Mouse (Mus musculus) heart, adult 2 months (tissue): ENCODE results near the gene Pcolce. TPM values are rescaled to one million over a fixed set of nuclear protein-coding genes. Genes with fewer than 3 reads are reported as not detected.

Source experiments
- DNase-seq, 2 experiments: peaks; one replicate each; pipeline ENCODE4 v3.0.0; 2021
- H3K27ac ChIP-seq: fragments of 200-600 bp; 2 replicates; pipeline ENCODE4 v1.8.1; 2022
- H3K27me3 ChIP-seq: fragments of 200-500 bp; 2 replicates; pipeline ENCODE4 v1.6.1; 2012; ENCODE audit warnings: mild to moderate bottlenecking, low read length, inconsistent platforms, mixed read lengths; ENCODE audit not compliant: control insufficient read depth, insufficient read depth
- H3K36me3 ChIP-seq: fragments of 200-500 bp; 2 replicates; pipeline ENCODE4 v1.6.1; 2012; ENCODE audit warnings: low read length, inconsistent platforms; ENCODE audit not compliant: control insufficient read depth, insufficient read depth
- H3K4me1 ChIP-seq: fragments of 200-500 bp; 2 replicates; pipeline ENCODE4 v1.6.1; 2011; ENCODE audit warnings: low read length; ENCODE audit not compliant: control insufficient read depth, insufficient read depth
- H3K4me3 ChIP-seq: fragments of 200-600 bp; 2 replicates; pipeline ENCODE4 v1.8.1; 2022
- H3K79me2 ChIP-seq: fragments of 200-500 bp; replicated peaks from 2 replicates; pipeline ENCODE4 v1.6.1; 2012; ENCODE audit warnings: mild to moderate bottlenecking, inconsistent platforms, low read length, moderate library complexity, mixed read lengths; ENCODE audit not compliant: control insufficient read depth, insufficient read depth
- H3K9ac ChIP-seq: fragments of 200-500 bp; 2 replicates; pipeline ENCODE4 v1.6.1; 2012; ENCODE audit warnings: low read depth, mild to moderate bottlenecking, control low read depth, inconsistent platforms, low read length, mixed read lengths
- CTCF ChIP-seq: fragments of 200-600 bp; IDR thresholded peaks from 2 replicates; pipeline ENCODE4 v1.8.1; 2022; ENCODE audit warnings: antibody characterized with exemption, mild to moderate bottlenecking, moderate library complexity
- EP300 ChIP-seq: fragments of 200-500 bp; IDR thresholded peaks from 2 replicates; pipeline ENCODE4 v1.6.1; 2011; ENCODE audit warnings: low read depth, low read length, control low read depth; ENCODE audit not compliant: insufficient read depth
- POLR2A ChIP-seq: fragments of 200-500 bp; IDR thresholded peaks from 2 replicates; pipeline ENCODE4 v1.6.1; 2011; ENCODE audit warnings: mild to moderate bottlenecking, low read depth, low read length, control low read depth; ENCODE audit not compliant: insufficient read depth
- WGBS: fragments of 180-500 bp; shearing (Covaris S2); methylation state at CpG from one replicate; pipeline ENCODE4 v1.1.7; 2018; 5-methylcytosine and 5-hydroxymethylcytosine counted together
- intact Hi-C: fragments of 180-260 bp; cut with DNase I; formaldehyde crosslinking; loops from one replicate; pipeline ENCODE4 v1.15.1; 2025
- polyA plus RNA-seq: library from polyadenylated mRNA; depleted of rRNA; stranded (reverse); fragments of >200 nt; gene quantifications from 2 replicates; pipeline ENCODE4 v1.2.3, GENCODE M21; 2012
- total RNA-seq, 2 experiments: library from RNA; stranded (reverse); gene quantifications; 2 replicates each; pipeline ENCODE4 v1.2.3; 2021

Gene Pcolce
- total and polyA plus RNA-seq, 3 experiments = 35.9 to 109 (median 50.8) TPM

DNA sequence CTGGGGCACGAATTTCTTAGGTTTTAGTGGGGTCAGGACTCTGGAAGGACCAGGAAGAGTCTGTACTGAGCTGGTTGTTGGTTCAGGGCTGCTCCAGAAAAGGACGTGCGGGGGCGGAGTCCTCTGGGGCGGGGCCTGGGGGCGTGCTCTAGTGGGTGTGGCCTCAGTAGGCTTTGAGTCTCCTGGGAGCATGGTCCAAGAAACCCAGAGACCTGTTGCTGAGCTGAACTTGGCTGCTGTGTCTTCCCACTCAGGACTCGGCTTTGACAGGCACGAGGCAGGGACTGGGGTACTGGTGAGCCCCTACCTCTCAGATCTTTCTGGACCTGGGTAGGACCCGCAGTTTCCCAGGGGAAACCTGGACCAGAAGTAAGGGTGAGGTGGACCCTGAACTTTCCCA lies 43.9 kb downstream of the Pcolce start, which contains the start of gene Tfr2:
Tfr2 (plus strand) TSS at position 176 of the 400 bp plus-strand sequence.
- Histone ChIP-seq H3K27me3 (peaks cover 2% of the 10 kb centered on the region), H3K79me2 (no peaks in the 10 kb centered on the region), H3K4me1 (peaks cover 2% of the 10 kb centered on the region; the same call in 1 of the 2 replicates), H3K4me3 (no peak within 1 kb of the TSS), H3K36me3 (no peaks in the 10 kb centered on the region), H3K9ac (no peak within 1 kb of the TSS), H3K27ac (no peak within 1 kb of the TSS)
- peak; percentile 55 to 64 for DNase-seq
- WGBS = 21% methylated on average over 9 of the region's 9 CpGs
- TF ChIP-seq POLR2A = no peak
- TF ChIP-seq CTCF = no peak
- TF ChIP-seq EP300 = no peak
- intact Hi-C loops = no loop called here

DNA sequence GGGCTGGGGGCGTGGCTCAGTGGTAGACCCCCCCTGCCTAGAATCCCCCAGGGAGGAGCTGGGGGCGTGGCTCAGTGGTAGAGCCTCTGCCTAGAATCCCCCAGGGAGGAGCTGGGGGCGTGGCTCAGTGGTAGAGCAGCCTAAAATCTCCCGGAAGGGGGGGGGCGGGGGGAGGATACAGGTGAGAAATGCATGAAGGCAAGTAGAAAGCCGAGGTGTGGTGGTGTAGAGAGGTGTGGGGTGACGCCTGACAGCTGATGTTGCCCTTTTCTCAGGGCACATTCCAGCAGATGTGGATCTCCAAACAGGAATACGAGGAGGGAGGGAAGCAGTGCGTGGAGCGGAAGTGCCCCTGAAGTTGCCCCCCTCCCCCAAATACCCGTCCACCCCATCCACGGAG lies 44.6 kb downstream of the Pcolce start:
- Histone ChIP-seq H3K27ac (no peak overlapping the region), H3K9ac (no peak overlapping the region), H3K36me3 (no peaks in the 10 kb centered on the region), H3K4me3 (no peak overlapping the region), H3K4me1 (no peaks in the 10 kb centered on the region), H3K27me3 (no peaks in the 10 kb centered on the region; the same call in 1 of the 2 replicates), H3K79me2 (no peaks in the 10 kb centered on the region)
- 57% methylated on average over 12 of the region's 12 CpGs for WGBS
- intact Hi-C loops = no loop called here
- no peak for TF ChIP-seq POLR2A
- no peak for TF ChIP-seq EP300
- TF ChIP-seq CTCF = no peak
- no peak for DNase-seq

DNA sequence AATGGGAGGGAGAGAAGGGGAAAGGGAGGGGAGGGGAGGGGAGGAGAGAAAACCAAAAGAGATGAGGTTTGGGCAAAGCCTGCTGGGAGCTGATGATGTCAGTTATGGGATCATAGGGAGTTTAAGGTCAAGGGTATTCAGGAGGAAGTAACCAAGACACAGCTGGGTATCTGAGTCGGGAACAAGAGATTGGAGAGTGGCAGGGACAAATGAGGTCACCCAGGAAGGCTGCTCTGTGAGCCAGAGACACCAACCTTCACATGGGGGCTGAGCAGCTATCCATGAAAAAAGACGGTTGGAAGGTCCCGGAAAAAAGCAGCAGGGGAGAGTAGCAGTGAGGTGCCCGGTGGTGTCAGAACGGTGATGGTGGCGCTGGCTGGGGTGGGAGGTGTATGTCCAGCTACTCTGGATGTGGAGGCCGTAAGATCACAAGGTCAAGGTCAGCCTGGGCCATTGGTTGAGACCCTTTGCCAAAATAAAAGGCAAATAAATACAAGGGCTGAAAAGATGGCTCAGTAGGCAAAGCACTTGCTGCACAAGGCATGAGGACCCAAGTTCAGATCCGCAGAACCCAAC lies 45.3 kb downstream of the Pcolce start:
- Histone ChIP-seq H3K36me3 (no peaks in the 10 kb centered on the region), H3K9ac (no peak overlapping the region), H3K27me3 (no peaks in the 10 kb centered on the region; the same call in 1 of the 2 replicates), H3K27ac (no peak overlapping the region), H3K4me3 (no peak overlapping the region), H3K4me1 (no peaks in the 10 kb centered on the region), H3K79me2 (no peaks in the 10 kb centered on the region)
- no peak for DNase-seq
- WGBS = 75% methylated on average over 8 of the region's 8 CpGs
- TF ChIP-seq POLR2A = no peak
- no peak for TF ChIP-seq CTCF
- no peak for TF ChIP-seq EP300
- intact Hi-C loops = no loop called here

DNA sequence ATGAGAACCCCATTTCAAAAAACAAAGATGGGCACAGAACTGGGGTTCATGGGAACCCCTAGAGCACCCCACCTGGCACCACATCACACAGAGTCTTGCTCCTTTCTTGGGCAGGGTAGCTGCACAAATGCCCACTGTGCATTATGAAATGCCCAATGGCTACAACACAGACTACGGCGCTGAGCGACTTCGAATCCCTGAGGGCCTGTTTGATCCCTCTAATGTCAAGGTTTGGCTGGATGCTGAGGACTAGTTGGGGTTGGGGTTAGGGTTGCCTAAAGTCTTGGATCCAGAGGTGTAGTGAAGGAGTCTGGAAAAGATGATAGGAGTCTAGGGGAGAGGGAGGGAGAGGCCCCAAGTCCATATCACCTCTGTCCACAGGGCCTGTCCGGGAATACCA lies 47.2 kb downstream of the Pcolce start:
- Histone ChIP-seq H3K27ac (no peak overlapping the region), H3K4me3 (no peak overlapping the region), H3K4me1 (no peaks in the 10 kb centered on the region), H3K36me3 (no peaks in the 10 kb centered on the region), H3K27me3 (no peaks in the 10 kb centered on the region; the same call in 1 of the 2 replicates), H3K79me2 (no peaks in the 10 kb centered on the region), H3K9ac (no peak overlapping the region)
- no peak for DNase-seq
- intact Hi-C loops = no loop called here
- 87% methylated on average over 5 of the region's 5 CpGs for WGBS
- no peak for TF ChIP-seq CTCF
- no peak for TF ChIP-seq POLR2A
- no peak for TF ChIP-seq EP300

DNA sequence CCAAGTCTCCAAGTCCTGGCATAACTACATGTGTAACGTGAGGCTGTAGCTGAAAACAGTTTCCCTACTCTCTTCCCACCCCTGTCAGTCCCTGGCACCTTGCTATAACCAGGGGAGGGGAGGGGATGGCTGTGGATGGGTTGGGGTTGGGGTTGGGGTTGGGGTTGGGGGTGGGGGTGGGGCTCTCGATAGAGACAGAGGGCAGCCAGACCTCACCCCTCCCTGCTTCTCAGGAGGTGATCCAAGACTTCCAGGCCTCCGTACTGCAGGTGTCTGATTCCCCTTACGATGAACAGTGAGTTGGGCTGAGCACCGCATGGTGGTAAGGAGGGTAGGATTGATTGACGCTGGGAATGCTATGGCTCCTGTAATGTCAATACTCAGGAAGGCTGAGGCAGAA lies 47.8 kb downstream of the Pcolce start:
- no peaks in the 10 kb centered on the region for H3K79me2 ChIP-seq
- no peak for DNase-seq
- H3K36me3 ChIP-seq = no peaks in the 10 kb centered on the region
- H3K27me3 ChIP-seq = no peaks in the 10 kb centered on the region; the same call in 1 of the 2 replicates
- intact Hi-C loops = no loop called here
- no peak for TF ChIP-seq POLR2A
- TF ChIP-seq EP300 = no peak
- no peak for TF ChIP-seq CTCF
- no peak overlapping the region for H3K9ac ChIP-seq
- H3K4me1 ChIP-seq = no peaks in the 10 kb centered on the region
- H3K27ac ChIP-seq = no peak overlapping the region
- 73% methylated on average over 6 of the region's 6 CpGs for WGBS
- H3K4me3 ChIP-seq = no peak overlapping the region

DNA sequence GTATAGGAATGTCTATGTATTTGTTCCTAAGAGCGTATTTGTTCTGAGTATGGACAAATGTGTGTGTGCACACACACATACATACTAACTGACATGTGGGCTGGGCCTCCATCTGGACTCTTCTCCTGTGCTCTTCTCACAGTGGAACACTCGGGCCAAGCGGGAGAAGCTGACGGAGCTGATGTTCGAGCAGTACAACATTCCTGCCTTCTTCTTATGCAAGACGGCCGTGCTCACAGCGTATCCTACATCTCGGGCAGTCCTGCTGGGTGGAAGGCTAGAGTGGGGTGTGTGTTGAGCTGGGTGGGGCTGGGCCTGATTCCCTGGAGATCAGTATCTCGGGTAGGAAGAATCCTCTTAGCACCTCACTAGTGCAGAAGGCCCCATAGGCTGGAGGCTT lies 50.6 kb downstream of the Pcolce start:
- no peaks in the 10 kb centered on the region for H3K79me2 ChIP-seq
- no peak overlapping the region for H3K4me3 ChIP-seq
- DNase-seq = no peak
- no peaks in the 10 kb centered on the region for H3K4me1 ChIP-seq
- 66% methylated on average over 10 of the region's 10 CpGs for WGBS
- no peaks in the 10 kb centered on the region for H3K36me3 ChIP-seq
- no peak overlapping the region for H3K27ac ChIP-seq
- intact Hi-C loops = no loop called here
- no peak overlapping the region for H3K9ac ChIP-seq
- no peaks in the 10 kb centered on the region for H3K27me3 ChIP-seq
- TF ChIP-seq CTCF = no peak
- no peak for TF ChIP-seq EP300
- TF ChIP-seq POLR2A = no peak
